Mouse (Mus musculus) thymus, adult 18-20 months (tissue): ENCODE results near the gene Vmn1r115.
"Not testable (repeated sequence)": the region's sequence is repeated elsewhere in the genome, so short reads cannot be mapped to it uniquely, and the experiment has no call there.

Experiments used
- DNase-seq, 2 experiments: peaks; one replicate each; pipeline ENCODE4 v3.0.0; 2022; ENCODE audit warnings: mixed read lengths in 2 of 2

The Vmn1r115 gene

GRCm38 (mm10) chr7:20844885-20845284, at the start of gene Vmn1r115:
Vmn1r115 (minus strand) TSS chr7:20844985.
- not testable (repeated sequence) for DNase-seq

DNA sequence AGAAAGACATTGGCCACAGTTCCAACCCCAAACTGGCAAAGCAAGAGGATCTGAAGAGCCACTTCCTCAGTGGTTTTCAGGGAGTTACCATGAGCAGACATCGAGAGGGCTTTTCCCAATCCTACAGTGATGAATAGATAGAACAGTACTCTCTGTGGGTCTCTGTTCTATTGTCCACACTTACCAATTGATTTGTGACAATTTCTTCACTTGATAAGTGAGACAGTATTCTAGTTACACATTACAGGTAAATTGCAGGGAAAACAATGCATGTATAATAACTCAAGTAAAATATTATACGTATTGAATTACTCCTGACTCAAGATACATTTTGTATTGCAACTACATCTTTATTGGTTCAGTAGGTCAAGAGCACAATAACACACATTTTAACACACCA, 39.2 kb upstream of the Vmn1r115 start, which contains the start of gene Vmn1r117:
Gene Vmn1r117 (minus strand): TSS at position 101 of the 400 bp plus-strand sequence.
- not testable (repeated sequence) for DNase-seq

- DNase-seq, result not testable (repeated sequence)
Measured at GRCm38 (mm10) chr7:20871956-20872355, 27.2 kb upstream of the Vmn1r115 start, which contains the start of gene Vmn1r116. Vmn1r116 (plus strand) TSS chr7:20872256.

DNA sequence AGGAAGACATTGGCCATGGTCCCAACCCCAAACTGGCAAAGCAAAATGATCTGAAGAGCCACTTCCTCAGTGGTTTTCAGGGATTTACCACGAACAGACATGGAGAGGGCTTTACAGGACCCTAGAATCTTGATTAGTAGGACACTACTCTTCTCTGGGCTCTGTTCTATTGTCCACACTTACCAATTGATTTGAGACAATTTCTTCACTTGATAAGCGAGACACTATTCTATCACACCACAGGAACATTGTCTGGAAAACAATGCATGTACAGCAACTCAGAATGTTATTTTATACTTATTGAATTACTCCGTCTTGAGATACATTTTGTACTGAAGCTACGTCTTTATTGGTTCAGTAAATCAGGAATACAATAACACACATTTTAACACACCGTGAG, 32.7 kb downstream of the Vmn1r115 start, which contains the start of gene Vmn1r114:
Gene Vmn1r114 (minus strand): TSS at position 101 of the 400 bp plus-strand sequence.
- DNase-seq, result not testable (repeated sequence)
